Mouse (Mus musculus): ENCODE measurements around the gene Gm28051.

The Gm28051 gene

GRCm38 (mm10) chr12:102705906-102706640 is 51.5 kb downstream of the Gm28051 start:
- no peak for DNase-seq (ENCODE audit: low spot score)

- peak; percentile 83 for DNase-seq (ENCODE audit: low spot score)
Observed at GRCm38 (mm10) chr12:102705216-102705871, 52.2 kb downstream of the Gm28051 start.

- DNase-seq (ENCODE audit: low spot score): no peak
Observed at GRCm38 (mm10) chr12:102704457-102705198, 52.9 kb downstream of the Gm28051 start, which contains the start of gene Itpk1. Gene Itpk1, minus strand, starts transcription at chr12:102704930.

GRCm38 (mm10) chr12:102703921-102704408 is 53.6 kb downstream of the Gm28051 start:
- DNase-seq (ENCODE audit: low spot score): no peak

GRCm38 (mm10) chr12:102703441-102703840 is 54.1 kb downstream of the Gm28051 start:
- DNase-seq (ENCODE audit: low spot score): no peak

- no peak for DNase-seq (ENCODE audit: low spot score)
Observed at GRCm38 (mm10) chr12:102703111-102703412, 54.5 kb downstream of the Gm28051 start.

- no peak for DNase-seq (ENCODE audit: low spot score)
Observed at GRCm38 (mm10) chr12:102702356-102703110, 55.0 kb downstream of the Gm28051 start.

- no peak for DNase-seq (ENCODE audit: low spot score)
Observed at GRCm38 (mm10) chr12:102701691-102702207, 55.8 kb downstream of the Gm28051 start.

GRCm38 (mm10) chr12:102700453-102700852 is 57.1 kb downstream of the Gm28051 start:
- DNase-seq (ENCODE audit: low spot score): no peak

- DNase-seq (ENCODE audit: low spot score): no peak
Observed at GRCm38 (mm10) chr12:102699156-102699555, 58.4 kb downstream of the Gm28051 start.

GRCm38 (mm10) chr12:102698089-102698684 is 59.4 kb downstream of the Gm28051 start:
- no peak for DNase-seq (ENCODE audit: low spot score)

- DNase-seq (ENCODE audit: low spot score): no peak
Observed at GRCm38 (mm10) chr12:102697381-102697780, 60.2 kb downstream of the Gm28051 start.

- no peak for DNase-seq (ENCODE audit: low spot score)
Observed at GRCm38 (mm10) chr12:102696635-102697354, 60.8 kb downstream of the Gm28051 start.

GRCm38 (mm10) chr12:102695369-102696239 is 62.0 kb downstream of the Gm28051 start:
- peak; percentile 67 for DNase-seq (ENCODE audit: low spot score)

GRCm38 (mm10) chr12:102691761-102692160 is 65.8 kb downstream of the Gm28051 start:
- DNase-seq (ENCODE audit: low spot score): no peak

GRCm38 (mm10) chr12:102691180-102691579 is 66.4 kb downstream of the Gm28051 start:
- DNase-seq (ENCODE audit: low spot score): no peak

GRCm38 (mm10) chr12:102689773-102690563 is 67.6 kb downstream of the Gm28051 start:
- no peak for DNase-seq (ENCODE audit: low spot score)

- no peak for DNase-seq (ENCODE audit: low spot score)
Observed at GRCm38 (mm10) chr12:102686321-102686720, 71.2 kb downstream of the Gm28051 start.

GRCm38 (mm10) chr12:102685523-102685931 is 72.0 kb downstream of the Gm28051 start:
- DNase-seq (ENCODE audit: low spot score): no peak
